Mouse (Mus musculus) heart, adult 2 months (tissue): ENCODE results near the gene Prkcq. TPM values are rescaled to one million over a fixed set of nuclear protein-coding genes. Genes with fewer than 3 reads are reported as not detected.

ENCODE experiments used
- DNase-seq, 2 experiments: peaks; one replicate each; pipeline ENCODE4 v3.0.0; 2021
- H3K27ac ChIP-seq: fragments of 200-600 bp; 2 replicates; pipeline ENCODE4 v1.8.1; 2022
- H3K27me3 ChIP-seq: fragments of 200-500 bp; 2 replicates; pipeline ENCODE4 v1.6.1; 2012; ENCODE audit warnings: mild to moderate bottlenecking, low read length, inconsistent platforms, mixed read lengths; ENCODE audit not compliant: control insufficient read depth, insufficient read depth
- H3K36me3 ChIP-seq: fragments of 200-500 bp; 2 replicates; pipeline ENCODE4 v1.6.1; 2012; ENCODE audit warnings: low read length, inconsistent platforms; ENCODE audit not compliant: control insufficient read depth, insufficient read depth
- H3K4me1 ChIP-seq: fragments of 200-500 bp; 2 replicates; pipeline ENCODE4 v1.6.1; 2011; ENCODE audit warnings: low read length; ENCODE audit not compliant: control insufficient read depth, insufficient read depth
- H3K4me3 ChIP-seq: fragments of 200-600 bp; 2 replicates; pipeline ENCODE4 v1.8.1; 2022
- H3K79me2 ChIP-seq: fragments of 200-500 bp; replicated peaks from 2 replicates; pipeline ENCODE4 v1.6.1; 2012; ENCODE audit warnings: mild to moderate bottlenecking, inconsistent platforms, low read length, moderate library complexity, mixed read lengths; ENCODE audit not compliant: control insufficient read depth, insufficient read depth
- H3K9ac ChIP-seq: fragments of 200-500 bp; 2 replicates; pipeline ENCODE4 v1.6.1; 2012; ENCODE audit warnings: low read depth, mild to moderate bottlenecking, control low read depth, inconsistent platforms, low read length, mixed read lengths
- CTCF ChIP-seq: fragments of 200-600 bp; IDR thresholded peaks from 2 replicates; pipeline ENCODE4 v1.8.1; 2022; ENCODE audit warnings: antibody characterized with exemption, mild to moderate bottlenecking, moderate library complexity
- EP300 ChIP-seq: fragments of 200-500 bp; IDR thresholded peaks from 2 replicates; pipeline ENCODE4 v1.6.1; 2011; ENCODE audit warnings: low read depth, low read length, control low read depth; ENCODE audit not compliant: insufficient read depth
- POLR2A ChIP-seq: fragments of 200-500 bp; IDR thresholded peaks from 2 replicates; pipeline ENCODE4 v1.6.1; 2011; ENCODE audit warnings: mild to moderate bottlenecking, low read depth, low read length, control low read depth; ENCODE audit not compliant: insufficient read depth
- whole genome bisulfite sequencing: fragments of 180-500 bp; shearing (Covaris S2); methylation state at CpG from one replicate; pipeline ENCODE4 v1.1.7; 2018; 5-methylcytosine and 5-hydroxymethylcytosine counted together
- intact Hi-C: fragments of 180-260 bp; cut with DNase I; formaldehyde crosslinking; loops from one replicate; pipeline ENCODE4 v1.15.1; 2025
- long read RNA-seq: library from polyadenylated mRNA; stranded (forward); transcript quantifications from one replicate; pipeline ENCODE4 v2.0.0, GENCODE M21; 2021
- polyA plus RNA-seq: library from polyadenylated mRNA; depleted of rRNA; stranded (reverse); fragments of >200 nt; gene quantifications from 2 replicates; pipeline ENCODE4 v1.2.3, GENCODE M21; 2012; rRNA removed
- total RNA-seq, 2 experiments: library from RNA; stranded (reverse); gene quantifications; 2 replicates each; pipeline ENCODE4 v1.2.3; 2021

Gene Prkcq
- total RNA-seq (1 to 10 TPM; 2.6 to 3.3 TPM), polyA plus RNA-seq (1.1 and 1.5 TPM in 2 replicates)
- long read RNA-seq, partial matches to known transcripts, result 0 of 2 reads
- long read RNA-seq, other reads (novel, unspliced or antisense), result 0 of 2 reads

- 3% methylated on average over 51 of the region's 51 CpGs for WGBS
- DNase-seq, result peak; percentile 74 to 78
- Histone ChIP-seq H3K4me1 (no peaks in the 10 kb centered on the region), H3K36me3 (no peaks in the 10 kb centered on the region), H3K9ac (peak within 1 kb of the TSS; percentile 52), H3K27ac (peak within 1 kb of the TSS; percentile 51), H3K79me2 (no peaks in the 10 kb centered on the region), H3K4me3 (peak within 1 kb of the TSS; percentile 47), H3K27me3 (no peaks in the 10 kb centered on the region)
- TF ChIP-seq EP300, result no peak
- TF ChIP-seq POLR2A, result no peak
- peak; percentile 49 for TF ChIP-seq CTCF
- intact Hi-C loops, result loop anchor here (5.0 kb wide), 1 partner anchor 80 kb away; no protein-coding TSS in a partner anchor
Measured at GRCm38 (mm10) chr2:11171754-11172501, at the start of gene Prkcq. Gene Prkcq, plus strand, starts transcription at chr2:11172108.

DNA sequence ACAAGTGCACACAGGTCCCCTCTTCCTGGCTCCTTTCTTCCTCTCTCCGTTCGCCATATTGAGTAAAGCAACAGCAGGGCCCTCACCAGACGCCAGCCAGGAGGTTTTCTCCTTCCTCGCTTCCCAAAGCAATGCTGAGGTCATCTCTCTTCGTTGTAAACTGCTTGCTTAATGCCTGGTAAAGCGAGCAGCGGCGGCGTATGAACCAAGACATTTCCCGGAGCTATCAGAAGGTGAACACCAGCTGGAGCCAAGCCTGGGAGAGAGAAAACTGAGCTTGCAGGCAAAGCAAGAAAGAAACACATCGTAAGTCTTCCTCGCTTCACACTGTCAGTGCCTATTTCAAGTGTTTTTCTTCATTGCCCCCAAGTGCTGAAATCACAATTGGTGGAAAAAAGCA, 41.0 kb upstream of the Prkcq start:
- TF ChIP-seq CTCF (no peak), POLR2A (no peak), EP300 (no peak)
- Histone ChIP-seq H3K79me2 (no peaks in the 10 kb centered on the region), H3K4me1 (no peaks in the 10 kb centered on the region), H3K9ac (no peak overlapping the region), H3K36me3 (no peaks in the 10 kb centered on the region), H3K4me3 (no peak overlapping the region), H3K27ac (no peak overlapping the region), H3K27me3 (no peaks in the 10 kb centered on the region)
- intact Hi-C loops, result no loop called here
- 84% methylated on average over 12 of the region's 12 CpGs for WGBS
- DNase-seq, result no peak

DNA sequence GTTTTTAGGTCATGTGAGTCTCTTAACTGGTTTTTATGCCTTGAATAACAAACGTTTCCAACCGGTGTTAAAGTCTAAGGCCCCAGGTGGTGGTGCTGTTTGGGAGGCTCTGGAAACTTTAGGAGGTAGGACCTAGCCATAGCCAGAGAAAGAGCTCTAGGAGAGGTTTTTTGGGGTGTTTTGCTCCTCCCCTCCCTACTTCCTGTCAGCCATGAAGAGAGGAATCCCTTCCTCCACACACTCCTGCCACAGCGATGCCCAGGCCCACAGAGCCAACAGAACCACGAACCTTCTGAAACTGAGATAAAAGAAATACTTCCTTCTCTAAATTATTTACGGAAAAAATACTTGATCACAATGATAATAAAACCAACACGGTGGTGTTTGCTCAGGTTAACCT, 36.2 kb upstream of the Prkcq start:
- H3K9ac ChIP-seq, result no peak overlapping the region
- H3K27me3 ChIP-seq, result no peaks in the 10 kb centered on the region
- DNase-seq, result no peak
- WGBS, result 56% methylated on average over 6 of the region's 6 CpGs
- TF ChIP-seq POLR2A, result no peak
- no peak for TF ChIP-seq CTCF
- TF ChIP-seq EP300, result no peak
- H3K27ac ChIP-seq, result no peak overlapping the region
- H3K4me3 ChIP-seq, result no peak overlapping the region
- no peaks in the 10 kb centered on the region for H3K36me3 ChIP-seq
- intact Hi-C loops, result no loop called here
- H3K79me2 ChIP-seq, result no peaks in the 10 kb centered on the region
- H3K4me1 ChIP-seq, result no peaks in the 10 kb centered on the region

DNA sequence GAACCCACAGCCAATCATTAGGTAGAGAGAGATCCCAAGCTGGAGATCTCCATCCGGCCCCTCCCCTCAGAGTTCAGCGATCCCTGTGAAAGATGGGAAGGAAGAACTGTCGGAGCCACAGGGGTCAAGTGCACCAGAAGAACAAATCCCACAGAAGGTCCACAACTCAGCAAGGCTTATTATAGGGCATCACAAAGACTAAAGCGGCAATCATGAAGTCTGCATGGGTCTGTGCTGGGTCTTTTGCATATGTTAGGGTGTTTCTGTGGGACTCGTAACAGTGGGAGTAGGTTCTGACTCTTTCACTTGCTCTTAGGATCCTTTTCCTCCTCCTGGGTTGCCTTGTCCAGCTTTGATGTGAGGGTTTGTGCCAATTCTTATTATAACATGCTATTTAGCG, 33.8 kb upstream of the Prkcq start:
- no peak overlapping the region for H3K9ac ChIP-seq
- no peaks in the 10 kb centered on the region for H3K27me3 ChIP-seq
- 85% methylated on average over 6 of the region's 6 CpGs for WGBS
- H3K4me1 ChIP-seq, result no peaks in the 10 kb centered on the region
- no peaks in the 10 kb centered on the region for H3K79me2 ChIP-seq
- TF ChIP-seq EP300 (no peak), CTCF (no peak), POLR2A (no peak)
- no peaks in the 10 kb centered on the region for H3K36me3 ChIP-seq
- H3K4me3 ChIP-seq, result no peak overlapping the region
- intact Hi-C loops, result no loop called here
- H3K27ac ChIP-seq, result no peak overlapping the region
- DNase-seq, result no peak

DNA sequence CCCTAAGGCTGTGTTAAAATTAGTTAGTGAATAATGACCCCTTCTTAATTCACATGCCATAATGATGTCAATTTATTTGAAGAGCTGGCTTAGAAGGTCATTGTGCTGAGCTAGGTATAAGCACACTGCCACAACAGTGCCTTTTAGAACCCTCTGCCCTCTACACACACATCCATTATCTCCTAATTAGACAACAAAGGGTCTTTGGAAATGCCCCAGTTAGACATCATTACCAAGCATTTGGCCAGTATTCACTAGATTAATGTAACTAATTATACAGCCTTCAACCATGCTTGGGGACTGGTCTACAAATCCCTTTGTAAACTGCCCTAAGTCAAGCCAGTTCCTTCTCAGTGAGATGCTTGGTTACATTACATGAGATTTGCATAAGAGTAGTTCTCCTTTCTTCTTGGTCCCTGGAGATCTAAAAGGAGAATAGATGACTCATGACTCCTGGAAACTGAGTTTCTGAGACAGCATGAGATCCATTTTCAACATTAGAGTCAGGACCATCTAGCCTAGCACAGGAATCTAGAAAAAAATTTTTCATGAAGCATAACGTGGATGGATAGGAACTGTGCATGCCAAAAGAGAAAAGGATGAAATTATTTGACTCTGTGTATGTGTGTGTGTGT, 32.3 kb upstream of the Prkcq start:
- intact Hi-C loops, result no loop called here
- no peaks in the 10 kb centered on the region for H3K4me1 ChIP-seq
- no peak for DNase-seq
- WGBS, result 42% methylated on average over 1 of the region's 1 CpGs
- no peaks in the 10 kb centered on the region for H3K36me3 ChIP-seq
- H3K27ac ChIP-seq, result no peak overlapping the region
- H3K27me3 ChIP-seq, result no peaks in the 10 kb centered on the region
- H3K9ac ChIP-seq, result no peak overlapping the region
- TF ChIP-seq CTCF, result no peak
- TF ChIP-seq POLR2A, result no peak
- no peak for TF ChIP-seq EP300
- no peak overlapping the region for H3K4me3 ChIP-seq
- no peaks in the 10 kb centered on the region for H3K79me2 ChIP-seq

DNA sequence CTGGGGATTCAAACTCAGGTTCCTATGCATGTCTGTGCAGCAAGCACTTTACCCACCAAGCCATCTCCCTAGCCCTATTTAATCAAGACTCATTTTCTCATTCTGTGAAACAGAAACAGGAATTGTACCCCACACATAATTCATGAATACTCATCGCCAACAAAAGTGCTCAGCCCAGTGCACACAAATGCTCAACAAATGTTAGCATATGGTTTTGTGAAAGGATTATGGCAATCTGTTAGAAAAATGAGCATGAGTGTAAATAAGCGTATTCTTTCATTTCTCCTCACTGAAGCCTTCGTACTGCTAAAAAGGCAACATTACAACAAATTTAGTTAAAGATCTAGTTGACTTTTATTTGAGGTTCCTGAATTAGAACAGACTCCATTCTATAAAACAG, 31.5 kb upstream of the Prkcq start:
- H3K4me1 ChIP-seq, result no peaks in the 10 kb centered on the region
- no peak for DNase-seq
- no peaks in the 10 kb centered on the region for H3K79me2 ChIP-seq
- 88% methylated on average over 3 of the region's 3 CpGs for WGBS
- H3K4me3 ChIP-seq, result no peak overlapping the region
- H3K9ac ChIP-seq, result no peak overlapping the region
- TF ChIP-seq POLR2A, result no peak
- no peak for TF ChIP-seq EP300
- TF ChIP-seq CTCF, result no peak
- H3K27me3 ChIP-seq, result no peaks in the 10 kb centered on the region
- no peak overlapping the region for H3K27ac ChIP-seq
- intact Hi-C loops, result no loop called here
- H3K36me3 ChIP-seq, result no peaks in the 10 kb centered on the region
